8 mouse cellular contexts compared by ENCODE assay signal in the genomic region with DNA sequence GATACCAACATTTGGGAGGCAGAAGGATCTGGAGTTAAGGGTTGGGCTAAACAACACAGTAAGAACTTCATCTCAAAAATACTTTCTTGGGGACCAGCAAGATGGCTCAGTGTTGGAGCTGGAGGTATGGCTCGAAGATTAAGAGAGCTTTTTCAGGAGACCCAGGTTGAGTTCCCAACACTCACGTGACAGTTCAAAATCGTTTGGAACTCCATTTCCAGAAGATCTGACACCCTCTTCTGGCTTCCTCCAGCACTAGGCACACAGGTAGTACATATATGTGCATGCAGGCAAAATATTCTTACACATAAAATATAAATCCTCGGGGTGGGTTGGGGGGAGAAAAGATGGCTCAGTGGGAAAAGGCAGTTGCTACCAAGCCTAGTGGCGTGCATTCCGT. TPM values are rescaled to one million over a fixed set of nuclear protein-coding genes. Genes with fewer than 3 reads are reported as not detected.
DNase-seq lines count a peak whose midpoint lies in the region; ATAC-seq and TF ChIP-seq lines count a peak whose summit lies in the region.

No protein-coding gene starts in this region.

- TF ChIP-seq CTCF in CH12.LX (conservative IDR thresholded peaks at IDR 0.05 in 1 of 2, IDR thresholded peaks at IDR 0.05 in 1 of 2; ENCODE audit: low read depth in 2 of 2, low read length in 2 of 2) = no peak
- no peak for TF ChIP-seq CTCF in forebrain, postnatal 0 days (IDR thresholded peaks at IDR 0.05; ENCODE audit: low read depth)

- peaks cover 44% of the 10 kb centered on the region for H3K79me2 ChIP-seq in CH12.LX (replicated peaks; ENCODE audit: control insufficient read depth, extremely low read depth, insufficient read depth, poor library complexity, severe bottlenecking)

- H3K4me2 ChIP-seq in CH12.LX (ENCODE audit: insufficient read depth, low read depth, poor library complexity, severe bottlenecking) = peak overlapping the region; percentile 97
- peak overlapping the region; percentile 73 for H3K4me2 ChIP-seq in forebrain, postnatal 0 days (ENCODE audit: low read depth)
- H3K4me2 ChIP-seq in liver, embryonic 15.5 days = peak overlapping the region; percentile 81

- H3K27ac ChIP-seq in CH12.LX (ENCODE audit: insufficient read depth, low read depth) = no peak overlapping the region
- no peak overlapping the region for H3K27ac ChIP-seq in forebrain, postnatal 0 days (ENCODE audit: low read depth, low read length)
- peak overlapping the region; percentile 82; the same call in 1 of the 2 replicates for H3K27ac ChIP-seq in liver, embryonic 15.5 days (replicated peaks)

- WGBS in forebrain, postnatal 0 days = 77% methylated on average over 6 of the region's 6 CpGs
- WGBS in liver, embryonic 15.5 days (ENCODE audit: insufficient replicate concordance) = 54% methylated on average over 6 of the region's 6 CpGs

- no peak for ATAC-seq in forebrain, postnatal 0 days
- ATAC-seq in liver, embryonic 15.5 days (ENCODE audit: insufficient read depth) = no peak

- in situ Hi-C loops in CH12.LX (cut with MboI; ENCODE audit: low pct_ligation_motif_present, low pct_unique_long_range_greater_than_20kb, low sequenced_read_pairs) = loop anchor here (10.0 kb wide), 1 partner anchor 402 kb away; a partner anchor contains a TSS

- H3K36me3 ChIP-seq in CH12.LX (replicated peaks in 1 of 2; ENCODE audit: control insufficient read depth in 1 of 2, insufficient read depth in 1 of 2, low read length in 1 of 2) = peaks cover 5 to 18% of the 10 kb centered on the region in 2 experiments
- H3K36me3 ChIP-seq in forebrain, postnatal 0 days (ENCODE audit: insufficient read depth) = no peaks in the 10 kb centered on the region
- H3K36me3 ChIP-seq in liver, embryonic 15.5 days (replicated peaks) = peaks cover 14% of the 10 kb centered on the region

- peak overlapping the region; percentile 56 to 83 (median 81) for H3K4me3 ChIP-seq in CH12.LX (replicated peaks in 1 of 3; ENCODE audit: low read depth in 2 of 3, low read length in 2 of 3, poor library complexity in 1 of 3)
- H3K4me3 ChIP-seq in forebrain, postnatal 0 days (ENCODE audit: low read depth, low read length) = peak overlapping the region; percentile 83
- peak overlapping the region; percentile 70 for H3K4me3 ChIP-seq in liver, embryonic 15.5 days (replicated peaks)

- no peak for TF ChIP-seq RAD21 in CH12.LX (IDR thresholded peaks at IDR 0.05; ENCODE audit: low read depth, low read length)

- peak overlapping the region; percentile 70 for H3K9ac ChIP-seq in CH12.LX (ENCODE audit: insufficient read depth, low read depth)
- H3K9ac ChIP-seq in forebrain, postnatal 0 days = no peak overlapping the region
- H3K9ac ChIP-seq in liver, embryonic 15.5 days = peak overlapping the region; percentile 64

- peaks cover 9 to 45% of the 10 kb centered on the region in 2 experiments for H3K4me1 ChIP-seq in CH12.LX (ENCODE audit: control insufficient read depth in 1 of 2, insufficient read depth in 2 of 2)
- H3K4me1 ChIP-seq in forebrain, postnatal 0 days (ENCODE audit: insufficient read depth) = peaks cover 7% of the 10 kb centered on the region; the same call in 1 of the 2 replicates
- H3K4me1 ChIP-seq in liver, embryonic 15.5 days (replicated peaks) = peaks cover 42% of the 10 kb centered on the region

- no peak for TF ChIP-seq POLR2A in CH12.LX (IDR thresholded peaks at IDR 0.05; ENCODE audit: low read depth, low read length)

- H3K9me3 ChIP-seq in CH12.LX (replicated peaks; ENCODE audit: low read length) = no peaks in the 10 kb centered on the region
- no peaks in the 10 kb centered on the region for H3K9me3 ChIP-seq in forebrain, postnatal 0 days (ENCODE audit: low read length)
- no peaks in the 10 kb centered on the region for H3K9me3 ChIP-seq in liver, embryonic 15.5 days (replicated peaks)

- peak; percentile 80 for DNase-seq in heart, adult 11 months
- no peak for DNase-seq in heart, adult 9 months (ENCODE audit: low spot score in 2 of 2)
- DNase-seq in CH12.LX (ENCODE audit: extremely low read depth) = no peak
- no peak for DNase-seq in forebrain, postnatal 0 days
- DNase-seq in left cerebral cortex, adult 11 months (ENCODE audit: low spot score) = no peak
- DNase-seq in right cerebral cortex, postnatal 14 days = no peak
- no peak for DNase-seq in left cerebral cortex, adult 18-20 months (ENCODE audit: low spot score in 2 of 2)

- dilution Hi-C loops in CH12.LX (cut with MboI; ENCODE audit: extremely low pct_ligation_motif_present, extremely low pct_unique_long_range_greater_than_20kb, low sequenced_read_pairs) = no loop called here

- no peak for TF ChIP-seq EP300 in CH12.LX (IDR thresholded peaks at IDR 0.05; ENCODE audit: low read length)

- H3K27me3 ChIP-seq in CH12.LX (replicated peaks) = no peaks in the 10 kb centered on the region
- H3K27me3 ChIP-seq in forebrain, postnatal 0 days (ENCODE audit: insufficient read depth, low read length) = no peaks in the 10 kb centered on the region
- no peaks in the 10 kb centered on the region for H3K27me3 ChIP-seq in liver, embryonic 15.5 days

TF ChIP-seq in CH12.LX, 34 proteins besides CTCF, POLR2A, EP300 and RAD21:
- TF ChIP-seq BHLHE40 (IDR thresholded peaks at IDR 0.05; ENCODE audit: low read depth, low read length) (peak; percentile 77), ZMIZ1 (IDR thresholded peaks at IDR 0.05; ENCODE audit: low read depth, low read length) (no peak), SIN3A (IDR thresholded peaks at IDR 0.05; ENCODE audit: low read length) (no peak)

RNA-seq across cellular contexts. Expression of a gene that starts 0.8 kb away (rescaled TPM):
- total RNA-seq in CH12.LX (2012; rRNA removed) (1.6 and 1.9 TPM in 2 replicates), CH12.LX (2014; rRNA removed) (0.64 and 0.93 TPM in 2 replicates)
- polyA plus RNA-seq in CH12.LX (2012; ENCODE audit: insufficient read length, low read depth) = 1.6 and 1.7 TPM in 2 replicates
- total RNA-seq in forebrain, postnatal 0 days (2014; rRNA removed) = 1.3 and 2.5 TPM in 2 replicates
- 0.42 and 0.58 TPM in 2 replicates for polyA plus RNA-seq in forebrain, postnatal 0 days (2015; fragmentation: Nextera tagmentation; extraction: Ambion mirVana)
- 0.30 TPM in 1 of 2 replicates, not detected in the other for polyA plus RNA-seq in liver, embryonic 15.5 days (2015; fragmentation: Nextera tagmentation; extraction: Ambion mirVana)
- total RNA-seq in left cerebral cortex, adult 18-20 months (2021) = 1 to 10 TPM; 2.4 to 2.5 TPM

RNA-seq across cellular contexts. Expression of a gene that starts 1.1 kb away (rescaled TPM):
- total RNA-seq in CH12.LX (2012; rRNA removed) (19.8 and 20.2 TPM in 2 replicates), CH12.LX (2014; rRNA removed) (15.4 and 19.9 TPM in 2 replicates)
- 23.4 and 26.7 TPM in 2 replicates for polyA plus RNA-seq in CH12.LX (2012; ENCODE audit: insufficient read length, low read depth)
- total RNA-seq in forebrain, postnatal 0 days (2014; rRNA removed) = 23.4 and 32.7 TPM in 2 replicates
- polyA plus RNA-seq in forebrain, postnatal 0 days (2015; fragmentation: Nextera tagmentation; extraction: Ambion mirVana) = 11.9 and 14.6 TPM in 2 replicates
- 11.4 and 13.3 TPM in 2 replicates for polyA plus RNA-seq in liver, embryonic 15.5 days (2015; fragmentation: Nextera tagmentation; extraction: Ambion mirVana)
- total RNA-seq in left cerebral cortex, adult 18-20 months (2021) = 10 to 100 TPM; 20.5 to 26.6 TPM

RNA-seq across cellular contexts. Expression of a gene that starts 1.1 kb away (rescaled TPM):
- 20.4 and 20.7 TPM in 2 replicates for total RNA-seq in CH12.LX (2012; rRNA removed)
- 10.3 and 13.9 TPM in 2 replicates for total RNA-seq in CH12.LX (2014; rRNA removed)
- polyA plus RNA-seq in CH12.LX (2012; ENCODE audit: insufficient read length, low read depth) = 24.8 and 27.7 TPM in 2 replicates
- 28.8 and 34.2 TPM in 2 replicates for total RNA-seq in forebrain, postnatal 0 days (2014; rRNA removed)
- polyA plus RNA-seq in forebrain, postnatal 0 days (2015; fragmentation: Nextera tagmentation; extraction: Ambion mirVana) = 19.9 and 23.4 TPM in 2 replicates
- 11.5 and 14.4 TPM in 2 replicates for polyA plus RNA-seq in liver, embryonic 15.5 days (2015; fragmentation: Nextera tagmentation; extraction: Ambion mirVana)
- total RNA-seq in left cerebral cortex, adult 18-20 months (2021) = 10 to 100 TPM; 46.0 to 46.6 TPM

RNA-seq across cellular contexts. Expression of a gene that starts 16.6 kb away (rescaled TPM):
- 0.17 TPM in 1 of 2 replicates, not detected in the other for total RNA-seq in CH12.LX (2012; rRNA removed)
- total RNA-seq in CH12.LX (2014; rRNA removed) = 0.24 TPM in 1 of 2 replicates, not detected in the other
- polyA plus RNA-seq in CH12.LX (2012; ENCODE audit: insufficient read length, low read depth) = not detected in 2 replicates
- total RNA-seq in forebrain, postnatal 0 days (2014; rRNA removed) = 0.23 and 1.1 TPM in 2 replicates
- not detected in 2 replicates for polyA plus RNA-seq in forebrain, postnatal 0 days (2015; fragmentation: Nextera tagmentation; extraction: Ambion mirVana)
- polyA plus RNA-seq in liver, embryonic 15.5 days (2015; fragmentation: Nextera tagmentation; extraction: Ambion mirVana) = 0.36 TPM in 1 of 2 replicates, not detected in the other
- total RNA-seq in left cerebral cortex, adult 18-20 months (2021) = not detected

RNA-seq across cellular contexts. Expression of a gene that starts 35.2 kb away (rescaled TPM):
- 0.17 and 0.21 TPM in 2 replicates for total RNA-seq in CH12.LX (2012; rRNA removed)
- total RNA-seq in CH12.LX (2014; rRNA removed) = 0.20 and 0.22 TPM in 2 replicates
- polyA plus RNA-seq in CH12.LX (2012; ENCODE audit: insufficient read length, low read depth) = 0.40 and 0.67 TPM in 2 replicates
- 0.15 TPM in 1 of 2 replicates, not detected in the other for total RNA-seq in forebrain, postnatal 0 days (2014; rRNA removed)
- polyA plus RNA-seq in forebrain, postnatal 0 days (2015; fragmentation: Nextera tagmentation; extraction: Ambion mirVana) = 0.15 and 0.39 TPM in 2 replicates
- polyA plus RNA-seq in liver, embryonic 15.5 days (2015; fragmentation: Nextera tagmentation; extraction: Ambion mirVana) = 0.77 and 1.6 TPM in 2 replicates
- not detected for total RNA-seq in left cerebral cortex, adult 18-20 months (2021)
